Mouse (Mus musculus) regulatory T cell (primary cell): ENCODE results near the gene Fgf12.

Experiments used
- in situ Hi-C: fragments of 300-600 bp; cut with MboI, MseI; formaldehyde crosslinking; loops from one replicate; pipeline ENCODE4 v1.15.1; 2025; ENCODE audit warnings: high pct_unique_total_duplicates

The Fgf12 gene

DNA sequence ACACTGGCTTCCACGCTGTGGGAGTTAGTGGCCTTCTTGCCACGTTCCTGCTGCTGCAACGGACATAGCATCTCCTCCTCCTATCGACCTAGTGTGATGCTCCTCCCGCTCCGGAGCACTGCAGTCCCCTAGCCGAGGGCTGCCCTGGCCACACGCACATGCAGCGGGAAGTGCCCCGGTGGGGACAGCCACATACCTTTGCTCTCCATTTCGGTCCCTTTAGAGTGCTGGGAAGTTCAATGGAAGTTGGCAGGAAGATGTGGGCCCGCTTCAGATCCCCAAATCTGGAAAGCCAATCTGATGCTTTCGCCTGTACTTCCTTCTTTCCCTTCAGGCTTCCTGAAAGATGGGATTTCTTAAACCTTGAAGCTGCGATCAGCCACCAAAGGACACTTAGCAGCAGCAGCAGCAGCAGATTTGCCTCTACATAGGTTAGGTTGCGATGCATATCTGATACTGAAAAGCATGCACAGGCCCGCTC is at the start of gene Fgf12:
TSS of gene Fgf12 (minus strand) at position 431 of the 481 bp plus-strand sequence.
- in situ Hi-C loops = loop anchor here (10.0 kb wide), 1 partner anchor 1658 kb away; no protein-coding TSS in a partner anchor

- in situ Hi-C loops = no loop called here
These were observed 40.2 kb upstream of the Fgf12 start for GRCm38 (mm10) chr16:28793115-28793514.

DNA sequence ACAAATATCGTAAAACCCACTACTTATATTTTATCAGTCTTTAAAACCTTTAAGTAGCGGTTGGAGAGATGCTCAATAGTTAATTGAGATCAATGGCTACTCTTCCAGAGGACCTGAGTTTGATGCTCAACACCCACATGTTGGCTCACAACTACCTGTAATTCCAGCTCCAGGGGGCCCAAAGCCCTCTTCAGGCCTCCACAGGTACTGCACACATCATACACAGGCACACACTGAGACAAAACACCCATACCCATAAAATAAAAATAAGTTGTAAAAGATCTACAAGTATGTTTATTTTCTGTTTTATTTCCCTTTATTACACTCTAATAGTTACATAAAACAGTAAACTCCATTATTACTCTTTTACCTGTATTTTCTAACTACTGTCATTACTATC is 17.4 kb upstream of the Fgf12 start:
- in situ Hi-C loops = loop anchor here (10.0 kb wide), 1 partner anchor 485 kb away; no protein-coding TSS in a partner anchor

- in situ Hi-C loops = no loop called here
These were observed 8.6 kb upstream of the Fgf12 start for GRCm38 (mm10) chr16:28761417-28761976.

GRCm38 (mm10) chr16:28753124-28753917 is 453 bp upstream of the Fgf12 start:
- in situ Hi-C loops = loop anchor here (10.0 kb wide), 1 partner anchor 1659 kb away; no protein-coding TSS in a partner anchor

DNA sequence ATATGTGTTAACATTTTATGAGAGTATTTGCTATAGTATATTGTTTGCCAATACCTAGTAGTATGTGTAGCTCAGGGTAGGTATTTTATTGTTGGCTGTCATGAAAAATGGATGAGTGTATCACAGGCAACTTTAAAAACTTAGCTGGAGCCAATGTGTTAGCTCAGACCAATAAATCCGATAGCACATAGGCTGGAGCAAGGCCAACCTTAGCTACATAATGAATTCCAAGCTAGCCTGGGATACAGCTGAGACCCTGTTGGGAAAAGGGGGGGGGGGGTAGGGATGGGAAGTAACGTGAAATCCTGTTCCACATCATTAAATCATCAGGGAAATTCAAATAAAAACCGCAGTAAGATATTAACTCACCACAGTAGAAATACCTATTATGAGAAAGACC is 18.4 kb downstream of the Fgf12 start:
- in situ Hi-C loops = no loop called here

DNA sequence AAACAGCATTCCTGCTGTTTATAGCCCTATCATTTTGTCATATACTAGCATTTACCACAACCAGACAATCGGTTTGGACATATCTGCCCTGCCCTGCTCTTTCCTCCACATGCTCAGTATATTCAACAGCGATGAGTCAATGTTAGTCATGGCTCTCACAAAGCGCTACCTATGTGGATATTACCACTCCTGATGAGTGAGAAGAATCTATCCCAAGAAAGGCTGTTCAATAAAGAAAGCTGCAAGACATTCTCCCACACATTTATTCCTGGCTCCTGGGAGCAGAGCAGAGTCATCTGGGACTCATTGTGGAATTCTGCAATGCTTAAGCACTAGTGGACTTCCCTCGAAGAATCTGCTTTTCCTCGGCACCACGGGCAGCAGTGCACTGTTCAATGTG is 26.1 kb downstream of the Fgf12 start:
- in situ Hi-C loops = no loop called here

- in situ Hi-C loops = no loop called here
These were observed 46.2 kb downstream of the Fgf12 start for GRCm38 (mm10) chr16:28706623-28707022.

DNA sequence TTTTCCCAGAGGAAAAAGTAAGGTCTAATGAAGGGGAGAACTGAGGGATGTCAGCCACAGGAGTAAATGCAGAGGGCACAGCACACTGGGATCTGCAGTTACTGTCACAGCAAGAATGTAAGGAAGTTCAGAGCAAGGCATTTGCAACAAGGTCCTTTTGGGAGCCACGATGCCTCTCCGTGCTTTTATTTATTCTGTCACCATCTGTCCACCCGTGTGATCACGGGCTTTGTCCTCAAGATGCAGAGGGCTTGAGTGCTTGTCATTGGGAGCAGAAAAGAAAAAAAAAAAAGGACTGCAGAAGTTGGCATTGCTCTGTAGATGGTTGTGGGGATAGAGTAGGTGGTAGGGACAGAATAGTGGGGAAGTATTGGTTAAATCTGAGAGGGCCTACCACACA is 52.5 kb downstream of the Fgf12 start:
- in situ Hi-C loops = no loop called here

- in situ Hi-C loops = no loop called here
These were observed 56.0 kb downstream of the Fgf12 start for GRCm38 (mm10) chr16:28696851-28697250.

GRCm38 (mm10) chr16:28694113-28694899 is 58.6 kb downstream of the Fgf12 start:
- in situ Hi-C loops = no loop called here

- in situ Hi-C loops = no loop called here
These were observed 63.9 kb downstream of the Fgf12 start for GRCm38 (mm10) chr16:28688861-28689385.

DNA sequence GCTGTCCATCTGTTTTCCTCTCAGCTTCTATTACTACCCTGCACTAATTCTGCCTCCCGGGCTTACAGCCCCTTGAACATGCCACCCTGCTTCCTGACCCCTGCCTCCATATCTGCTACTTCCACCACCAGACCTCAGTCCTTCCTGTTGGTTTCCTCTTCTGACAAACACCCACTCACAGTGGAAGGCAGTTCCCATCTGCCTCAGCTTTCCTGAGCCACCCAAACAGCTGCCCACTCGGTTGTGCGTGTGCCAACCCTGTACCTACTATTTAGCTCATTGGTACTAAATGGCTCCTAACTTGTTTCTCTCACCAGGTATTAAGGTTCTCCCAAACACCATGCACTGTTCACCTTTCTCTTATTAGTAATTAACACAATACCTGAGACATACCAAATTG is 71.2 kb downstream of the Fgf12 start:
- in situ Hi-C loops = no loop called here

GRCm38 (mm10) chr16:28668815-28669347 is 84.0 kb downstream of the Fgf12 start:
- in situ Hi-C loops = no loop called here

DNA sequence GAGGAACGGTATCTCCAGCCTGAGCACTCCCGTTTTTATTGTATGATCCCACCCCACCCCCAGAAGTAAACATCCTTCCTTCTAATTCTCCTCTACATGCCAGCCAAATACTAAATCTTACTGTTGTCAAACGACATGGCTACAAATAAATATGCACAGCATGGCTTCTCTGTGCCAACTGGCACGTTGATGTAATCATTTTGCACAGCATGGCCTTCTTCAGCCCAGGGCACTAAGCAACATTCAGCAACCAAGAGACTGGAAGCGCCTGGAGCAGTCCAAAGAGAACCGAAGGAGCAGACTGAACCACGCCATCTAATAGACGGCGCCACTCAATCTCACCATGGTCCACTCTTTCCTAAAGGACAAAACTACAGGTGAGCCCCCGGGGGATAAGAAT is 100.2 kb downstream of the Fgf12 start:
- in situ Hi-C loops = no loop called here

DNA sequence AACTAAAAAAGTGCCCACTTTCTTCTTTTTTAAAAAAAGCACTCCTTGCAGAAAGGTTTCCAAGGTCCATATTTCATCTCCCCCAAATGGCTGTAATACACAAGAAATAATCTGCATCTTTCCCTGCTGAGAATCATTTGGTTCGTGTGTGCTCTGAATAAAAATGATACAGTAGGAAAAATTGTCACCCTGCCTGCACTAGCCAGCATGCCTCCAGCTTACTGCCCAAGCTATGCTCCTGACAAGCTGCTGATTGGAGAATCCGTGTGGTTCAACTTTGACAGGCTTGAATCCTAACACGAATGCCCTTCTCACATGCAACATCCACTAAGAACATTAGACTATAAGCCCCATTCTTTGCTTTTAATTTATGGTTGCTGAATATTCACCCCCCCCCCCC is 102.3 kb downstream of the Fgf12 start:
- in situ Hi-C loops = no loop called here

- in situ Hi-C loops = no loop called here
These were observed 107.8 kb downstream of the Fgf12 start for GRCm38 (mm10) chr16:28645030-28645429.

- in situ Hi-C loops = no loop called here
These were observed 121.1 kb downstream of the Fgf12 start for GRCm38 (mm10) chr16:28631721-28632120.

GRCm38 (mm10) chr16:28630771-28631484 is 121.9 kb downstream of the Fgf12 start:
- in situ Hi-C loops = no loop called here

- in situ Hi-C loops = no loop called here
These were observed 126.6 kb downstream of the Fgf12 start for GRCm38 (mm10) chr16:28626259-28626658.

DNA sequence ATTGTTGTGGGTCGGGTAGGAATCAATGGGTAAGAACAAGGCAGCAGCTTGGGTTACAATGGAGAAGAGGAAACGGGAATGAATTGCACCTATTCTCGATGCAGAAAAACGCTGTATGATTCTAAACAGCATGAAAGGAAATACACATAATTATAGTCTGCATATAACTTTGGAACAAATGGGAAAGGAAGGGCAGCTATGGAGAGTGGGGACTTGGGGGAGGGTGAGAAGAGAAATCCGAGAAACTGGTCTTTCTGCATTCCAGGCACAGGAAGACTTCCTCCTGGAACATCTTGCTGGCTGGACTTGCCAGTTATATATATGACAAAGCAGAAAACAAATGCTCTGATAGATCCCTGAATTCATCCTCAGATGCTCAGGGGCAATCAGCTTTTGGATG is 127.2 kb downstream of the Fgf12 start:
- in situ Hi-C loops = no loop called here
